Mouse (Mus musculus) megakaryocyte progenitor cell, adult 5-6 weeks (primary cell): ENCODE results near the gene Lgals3. TPM values are rescaled to one million over a fixed set of nuclear protein-coding genes. Genes with fewer than 3 reads are reported as not detected.

Experiments used
- ATAC-seq: replicated peaks from 2 replicates; pipeline ENCODE4 v1.8.0; 2016; ENCODE audit warnings: mild to moderate bottlenecking, moderate TSS enrichment, inconsistent platforms; ENCODE audit not compliant: poor library complexity
- total RNA-seq, 2 experiments: library from RNA; stranded (forward) in 1 of 2; stranded (reverse) in 1 of 2; fragments of 157-497, 149-512 nt in 1 of 2; fragments of 200-1000 nt in 1 of 2; gene quantifications; 2 replicates each; pipeline versions ENCODE4 v1.2.3 to v1.2.4; 2015 to 2017

The Lgals3 gene
- 26.1 and 43.8 TPM in 2 replicates for total RNA-seq (2015)
- total RNA-seq (2017) = 4.8 and 12.0 TPM in 2 replicates

- ATAC-seq = peak; percentile 26; the same call in 1 of the 2 replicates
These were observed at the start of gene Lgals3 for GRCm38 (mm10) chr14:47367461-47367860. Lgals3 (plus strand) TSS chr14:47367751.

- no peak for ATAC-seq
These were observed 48.2 kb upstream of the Lgals3 start for GRCm38 (mm10) chr14:47319362-47319761.

GRCm38 (mm10) chr14:47321581-47321980 lies 46.0 kb upstream of the Lgals3 start:
- ATAC-seq = peak; percentile 92

GRCm38 (mm10) chr14:47325965-47326761 lies 41.4 kb upstream of the Lgals3 start:
- no peak for ATAC-seq

- peak; percentile 76 for ATAC-seq
These were observed 40.2 kb upstream of the Lgals3 start for GRCm38 (mm10) chr14:47327347-47327746.

- no peak for ATAC-seq
These were observed 35.6 kb upstream of the Lgals3 start for GRCm38 (mm10) chr14:47331920-47332319.

GRCm38 (mm10) chr14:47334819-47335218 lies 32.7 kb upstream of the Lgals3 start:
- peak; percentile 96 for ATAC-seq

GRCm38 (mm10) chr14:47335300-47335699 lies 32.3 kb upstream of the Lgals3 start:
- no peak for ATAC-seq

GRCm38 (mm10) chr14:47340231-47340925 lies 27.2 kb upstream of the Lgals3 start:
- ATAC-seq = no peak

- ATAC-seq = peak; percentile 34; the same call in 1 of the 2 replicates
These were observed 25.7 kb upstream of the Lgals3 start for GRCm38 (mm10) chr14:47341811-47342291.

GRCm38 (mm10) chr14:47346715-47347114 lies 20.8 kb upstream of the Lgals3 start:
- ATAC-seq = peak; percentile 76

- ATAC-seq = no peak
These were observed 16.6 kb upstream of the Lgals3 start for GRCm38 (mm10) chr14:47350974-47351373.

GRCm38 (mm10) chr14:47352272-47352671 lies 15.3 kb upstream of the Lgals3 start:
- no peak for ATAC-seq

GRCm38 (mm10) chr14:47353240-47353639 lies 14.3 kb upstream of the Lgals3 start:
- no peak for ATAC-seq

- peak; percentile 89 for ATAC-seq
These were observed 13.4 kb upstream of the Lgals3 start for GRCm38 (mm10) chr14:47354111-47354577.

- no peak for ATAC-seq
These were observed 12.6 kb upstream of the Lgals3 start for GRCm38 (mm10) chr14:47354948-47355347.

GRCm38 (mm10) chr14:47356622-47357021 lies 10.9 kb upstream of the Lgals3 start:
- no peak for ATAC-seq

GRCm38 (mm10) chr14:47359610-47360009 lies 7.9 kb upstream of the Lgals3 start:
- ATAC-seq = peak; percentile 52

- ATAC-seq = no peak
These were observed 6.1 kb upstream of the Lgals3 start for GRCm38 (mm10) chr14:47361418-47361817.

GRCm38 (mm10) chr14:47361899-47362298 lies 5.7 kb upstream of the Lgals3 start:
- no peak for ATAC-seq

- peak; percentile 69 for ATAC-seq
These were observed 2.7 kb upstream of the Lgals3 start for GRCm38 (mm10) chr14:47364742-47365449.
